Mouse (Mus musculus): Measurements from ENCODE around the gene Gphb5.

DNA sequence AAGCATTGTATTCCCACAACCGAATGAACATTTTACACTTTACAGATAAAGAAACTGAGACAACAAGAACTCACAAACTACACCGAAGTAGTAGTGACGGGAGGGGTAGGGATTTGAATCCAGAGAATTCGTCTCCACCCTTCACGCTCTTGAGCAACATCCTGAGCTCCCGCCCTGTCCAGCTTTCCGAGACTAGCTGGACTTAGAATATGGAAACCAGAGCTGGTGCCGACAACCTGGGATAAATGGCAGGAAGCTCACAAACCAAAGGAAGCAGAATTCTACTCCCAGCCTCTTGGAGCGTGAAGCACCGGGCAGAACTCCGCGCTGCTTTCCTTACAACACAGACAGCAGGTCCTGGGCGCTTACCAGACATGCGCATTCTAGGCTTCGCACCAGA, 28.7 kb downstream of the Gphb5 start:
- TF ChIP-seq CTCF (IDR thresholded peaks at IDR 0.05; ENCODE audit: borderline replicate concordance, control insufficient read depth, extremely low read depth, insufficient read depth, low read length, poor library complexity) (no peak), POLR2A (IDR thresholded peaks at IDR 0.05; ENCODE audit: control insufficient read depth, extremely low read depth, insufficient read depth, low read length, poor library complexity) (no peak)

Measured in thymus, adult 2 months (tissue).